Mouse (Mus musculus): ENCODE measurements around the gene Srsf7.

The Srsf7 gene

DNA sequence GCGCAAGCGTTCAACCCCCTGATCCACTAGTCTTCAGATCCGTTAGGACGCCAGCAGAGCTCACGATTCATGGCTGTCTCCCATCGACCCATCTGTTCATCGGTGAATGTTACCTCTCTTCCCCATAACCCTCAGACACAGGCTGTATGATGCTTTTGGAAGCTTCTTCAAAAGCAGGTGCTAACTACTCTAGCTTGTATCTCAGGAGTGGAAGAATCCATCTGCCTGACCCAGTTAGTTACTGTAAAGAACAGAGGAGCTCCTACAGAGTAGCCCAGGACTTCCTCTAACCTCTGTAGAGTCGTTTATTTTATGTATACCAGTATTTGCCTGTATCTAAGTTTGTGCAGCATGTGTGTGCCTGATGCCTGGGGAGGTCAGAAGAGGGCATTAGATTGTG, 50.2 kb downstream of the Srsf7 start:
- DNase-seq (ENCODE audit: low read depth, low spot score) = no peak

DNA sequence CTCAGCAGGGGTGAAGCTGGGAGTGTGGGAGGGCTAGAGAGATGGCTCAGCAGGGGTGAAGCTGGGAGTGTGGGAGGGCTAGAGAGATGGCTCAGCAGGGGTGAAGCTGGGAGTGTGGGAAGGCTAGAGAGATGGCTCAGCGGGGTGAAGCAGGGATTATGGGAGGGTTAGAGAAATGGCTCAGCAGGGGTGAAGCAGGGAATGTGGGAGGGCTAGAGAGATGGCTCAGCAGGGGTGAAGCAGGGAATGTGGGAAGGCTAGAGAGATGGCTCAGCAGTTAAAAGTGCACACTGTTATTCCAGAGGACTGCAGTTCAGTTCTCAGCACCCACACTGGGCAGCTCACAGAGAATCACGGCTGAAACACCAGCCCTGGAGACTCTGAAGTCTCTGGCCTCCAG, 53.5 kb downstream of the Srsf7 start:
- DNase-seq (ENCODE audit: low read depth, low spot score) = no peak

DNA sequence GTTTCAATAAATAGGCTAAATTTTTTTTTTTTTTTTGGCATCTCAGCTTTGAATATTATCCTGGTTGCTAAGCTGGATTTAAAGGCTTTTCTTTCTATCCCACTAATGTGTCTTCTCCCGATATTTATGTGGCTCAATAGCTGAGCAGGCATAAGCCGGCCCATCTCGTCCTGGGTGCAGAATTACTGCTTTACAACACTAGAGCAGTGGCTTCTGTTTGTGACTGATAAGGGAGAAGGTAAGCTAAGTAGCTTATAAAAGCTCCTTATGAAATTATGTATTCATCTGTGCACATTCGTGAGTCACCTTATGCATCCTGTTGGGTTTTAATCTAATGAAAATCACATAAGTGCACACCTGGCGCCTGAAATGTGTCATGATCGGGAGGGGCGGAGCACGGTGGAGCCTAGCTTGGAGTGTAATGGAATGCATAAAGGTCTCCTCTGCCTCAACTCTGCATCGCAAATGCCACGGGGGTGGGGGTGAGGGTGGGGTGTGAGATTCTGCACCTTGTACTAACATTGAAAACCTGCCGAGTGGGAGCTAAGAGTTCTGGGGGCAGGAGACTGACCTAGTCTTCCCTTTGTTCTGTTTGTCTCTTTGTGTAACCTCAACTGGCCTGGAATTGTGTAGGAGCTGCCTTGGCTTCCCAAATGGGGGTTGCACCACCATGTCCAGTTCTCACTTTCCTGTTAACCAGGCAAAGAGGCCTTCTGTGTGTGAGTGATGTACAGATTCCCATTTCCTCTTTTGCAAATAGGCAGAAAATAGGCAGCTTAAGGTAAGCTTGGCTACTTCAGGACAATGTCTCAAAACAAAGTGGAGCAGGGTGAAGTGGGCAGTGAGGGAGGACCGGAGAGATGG, 54.1 kb downstream of the Srsf7 start:
- no peak for DNase-seq (ENCODE audit: low read depth, low spot score)

DNA sequence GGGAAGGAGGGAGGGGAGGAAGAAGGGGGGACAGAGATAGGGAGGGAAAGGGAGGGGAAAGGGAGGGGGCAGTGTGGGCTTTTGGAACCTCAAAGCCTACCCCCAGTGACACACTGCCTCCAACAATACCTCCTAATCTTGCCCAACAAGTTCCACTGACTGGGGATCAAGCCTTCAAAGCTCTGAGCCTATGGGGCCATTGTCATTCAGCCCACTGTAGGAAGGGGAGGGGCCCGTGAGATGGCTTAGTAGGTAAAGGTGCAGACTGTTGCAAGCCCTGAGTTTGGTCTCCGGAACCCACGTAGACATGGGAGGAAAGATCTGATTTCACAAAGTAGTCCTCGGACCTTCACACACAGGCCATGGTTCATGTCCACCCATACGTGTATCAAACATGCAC, 55.8 kb downstream of the Srsf7 start:
- no peak for DNase-seq (ENCODE audit: low read depth, low spot score)
